Mouse (Mus musculus): Measurements from ENCODE around the gene Barhl2. TPM values are rescaled to one million over a fixed set of nuclear protein-coding genes. Genes with fewer than 3 reads are reported as not detected.
A peak's percentile ranks its signal among the peaks of the same experiment; 100 is the strongest.

Barhl2 gene
- not detected in 2 replicates for polyA plus RNA-seq (2012; rRNA removed)

- 3% methylated on average over 57 of the region's 57 CpGs for WGBS
- H3K4me3 ChIP-seq (ENCODE audit: insufficient read depth, low read depth, low read length): peak within 1 kb of the TSS; percentile 15; the same call in 1 of the 2 replicates
- no peak for TF ChIP-seq CTCF (conservative IDR thresholded peaks at IDR 0.05; ENCODE audit: insufficient read depth, insufficient read length, low read depth, low read length)
- no peak for TF ChIP-seq POLR2A (IDR thresholded peaks at IDR 0.05; ENCODE audit: low read depth, low read length)
Observed at GRCm38 (mm10) chr5:106457986-106458476, at the start of gene Barhl2. Gene Barhl2, minus strand, starts transcription at chr5:106458166.

GRCm38 (mm10) chr5:106506061-106506460 lies 48.1 kb upstream of the Barhl2 start:
- 76% methylated on average over 5 of the region's 5 CpGs for WGBS
- no peak overlapping the region for H3K4me3 ChIP-seq (ENCODE audit: insufficient read depth, low read depth, low read length)
- H3K4me1 ChIP-seq (ENCODE audit: control insufficient read depth, insufficient read depth, low read length): no peaks in the 10 kb centered on the region
- no peak for TF ChIP-seq POLR2A (IDR thresholded peaks at IDR 0.05; ENCODE audit: low read depth, low read length)
- no peak for TF ChIP-seq CTCF (conservative IDR thresholded peaks at IDR 0.05; ENCODE audit: insufficient read depth, insufficient read length, low read depth, low read length)
- H3K27ac ChIP-seq (ENCODE audit: insufficient read depth, low read depth, low read length): no peak overlapping the region
- no peak for DNase-seq
- H3K36me3 ChIP-seq (ENCODE audit: control insufficient read depth, insufficient read depth, low read length): no peaks in the 10 kb centered on the region
- H3K27me3 ChIP-seq (replicated peaks; ENCODE audit: control insufficient read depth, insufficient read depth, low read length): no peaks in the 10 kb centered on the region

More at GRCm38 (mm10) chr5:106457986-106458476, at the start of gene Barhl2:
- no peaks in the 10 kb centered on the region for H3K4me1 ChIP-seq (ENCODE audit: control insufficient read depth, insufficient read depth, low read length)
- DNase-seq: no peak
- no peak within 1 kb of the TSS for H3K27ac ChIP-seq (ENCODE audit: insufficient read depth, low read depth, low read length)
- no peaks in the 10 kb centered on the region for H3K36me3 ChIP-seq (ENCODE audit: control insufficient read depth, insufficient read depth, low read length)
- H3K27me3 ChIP-seq (replicated peaks; ENCODE audit: control insufficient read depth, insufficient read depth, low read length): peaks cover 19% of the 10 kb centered on the region

- H3K4me3 ChIP-seq (ENCODE audit: insufficient read depth, low read depth, low read length): no peak overlapping the region
- 78% methylated on average over 12 of the region's 12 CpGs for WGBS
- H3K4me1 ChIP-seq (ENCODE audit: control insufficient read depth, insufficient read depth, low read length): no peaks in the 10 kb centered on the region
- no peaks in the 10 kb centered on the region for H3K36me3 ChIP-seq (ENCODE audit: control insufficient read depth, insufficient read depth, low read length)
- H3K27ac ChIP-seq (ENCODE audit: insufficient read depth, low read depth, low read length): no peak overlapping the region
- no peak for DNase-seq
- TF ChIP-seq POLR2A (IDR thresholded peaks at IDR 0.05; ENCODE audit: low read depth, low read length): no peak
- no peak for TF ChIP-seq CTCF (conservative IDR thresholded peaks at IDR 0.05; ENCODE audit: insufficient read depth, insufficient read length, low read depth, low read length)
- H3K27me3 ChIP-seq (replicated peaks; ENCODE audit: control insufficient read depth, insufficient read depth, low read length): no peaks in the 10 kb centered on the region; the same call in 1 of the 2 replicates
Observed at GRCm38 (mm10) chr5:106502684-106503545, 44.9 kb upstream of the Barhl2 start.

GRCm38 (mm10) chr5:106502271-106502670 lies 44.3 kb upstream of the Barhl2 start:
- no peak overlapping the region for H3K27ac ChIP-seq (ENCODE audit: insufficient read depth, low read depth, low read length)
- H3K4me1 ChIP-seq (ENCODE audit: control insufficient read depth, insufficient read depth, low read length): no peaks in the 10 kb centered on the region
- WGBS: 70% methylated on average over 7 of the region's 7 CpGs
- no peaks in the 10 kb centered on the region for H3K36me3 ChIP-seq (ENCODE audit: control insufficient read depth, insufficient read depth, low read length)
- no peaks in the 10 kb centered on the region; the same call in 1 of the 2 replicates for H3K27me3 ChIP-seq (replicated peaks; ENCODE audit: control insufficient read depth, insufficient read depth, low read length)
- H3K4me3 ChIP-seq (ENCODE audit: insufficient read depth, low read depth, low read length): no peak overlapping the region
- no peak for TF ChIP-seq CTCF (conservative IDR thresholded peaks at IDR 0.05; ENCODE audit: insufficient read depth, insufficient read length, low read depth, low read length)
- no peak for TF ChIP-seq POLR2A (IDR thresholded peaks at IDR 0.05; ENCODE audit: low read depth, low read length)
- no peak for DNase-seq

GRCm38 (mm10) chr5:106491771-106492170 lies 33.8 kb upstream of the Barhl2 start:
- no peak for TF ChIP-seq CTCF (conservative IDR thresholded peaks at IDR 0.05; ENCODE audit: insufficient read depth, insufficient read length, low read depth, low read length)
- TF ChIP-seq POLR2A (IDR thresholded peaks at IDR 0.05; ENCODE audit: low read depth, low read length): no peak
- Histone ChIP-seq H3K4me3 (ENCODE audit: insufficient read depth, low read depth, low read length) (no peak overlapping the region), H3K36me3 (ENCODE audit: control insufficient read depth, insufficient read depth, low read length) (no peaks in the 10 kb centered on the region), H3K4me1 (ENCODE audit: control insufficient read depth, insufficient read depth, low read length) (no peaks in the 10 kb centered on the region), H3K27ac (ENCODE audit: insufficient read depth, low read depth, low read length) (no peak overlapping the region), H3K27me3 (replicated peaks; ENCODE audit: control insufficient read depth, insufficient read depth, low read length) (no peaks in the 10 kb centered on the region)
- 60% methylated on average over 8 of the region's 8 CpGs for WGBS
- no peak for DNase-seq

GRCm38 (mm10) chr5:106472105-106472500 lies 14.1 kb upstream of the Barhl2 start:
- Histone ChIP-seq H3K36me3 (ENCODE audit: control insufficient read depth, insufficient read depth, low read length) (no peaks in the 10 kb centered on the region), H3K27ac (ENCODE audit: insufficient read depth, low read depth, low read length) (no peak overlapping the region), H3K4me3 (ENCODE audit: insufficient read depth, low read depth, low read length) (no peak overlapping the region), H3K4me1 (ENCODE audit: control insufficient read depth, insufficient read depth, low read length) (no peaks in the 10 kb centered on the region), H3K27me3 (replicated peaks; ENCODE audit: control insufficient read depth, insufficient read depth, low read length) (peaks cover 10% of the 10 kb centered on the region)
- DNase-seq: no peak
- TF ChIP-seq POLR2A (IDR thresholded peaks at IDR 0.05; ENCODE audit: low read depth, low read length): no peak
- TF ChIP-seq CTCF (conservative IDR thresholded peaks at IDR 0.05; ENCODE audit: insufficient read depth, insufficient read length, low read depth, low read length): no peak
- 8% methylated on average over 10 of the region's 10 CpGs for WGBS

Data from kidney, adult 2 months (tissue).